In the genomic region with DNA sequence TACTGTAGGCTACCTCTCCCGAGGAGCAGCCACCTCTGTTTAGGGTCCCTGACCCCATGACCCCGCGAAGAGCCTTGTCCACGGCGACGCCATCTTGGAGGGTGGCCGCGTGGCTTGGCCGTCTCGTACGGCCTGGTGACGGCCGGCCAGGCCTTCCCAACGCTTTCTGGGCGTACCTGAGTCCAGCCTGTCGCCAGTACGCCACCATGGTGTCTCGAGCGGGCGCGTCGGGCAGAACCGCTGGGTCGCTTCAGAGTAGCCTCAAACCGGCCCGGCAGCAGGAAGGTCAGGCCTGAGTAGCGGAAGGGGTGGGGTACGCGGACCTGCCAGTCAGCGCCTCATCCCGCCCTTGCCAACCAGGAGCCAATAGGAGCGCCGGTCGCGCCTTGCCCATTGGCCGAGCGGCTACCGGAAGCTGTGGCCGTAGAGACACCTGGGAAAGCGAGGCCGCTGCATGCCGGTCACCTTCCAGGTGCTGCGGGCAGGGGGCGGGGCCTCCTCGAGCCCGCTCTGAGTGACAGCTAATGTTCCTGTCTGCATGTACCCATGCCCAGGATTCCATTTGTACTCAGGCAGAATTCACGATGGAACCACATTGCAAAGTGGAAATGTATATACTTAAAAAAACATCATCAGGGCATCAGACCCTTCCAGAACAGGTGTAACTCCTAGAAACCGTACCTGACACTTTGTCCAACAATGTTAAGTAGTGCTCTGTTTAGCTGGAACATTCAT, we compare ENCODE assay signal across 8 mouse cellular contexts. TPM values are rescaled to one million over a fixed set of nuclear protein-coding genes. Genes with fewer than 3 reads are reported as not detected.
DNase-seq lines count a peak whose midpoint lies in the region; ATAC-seq lines count a peak whose summit lies in the region.

A gene (minus strand): TSS at position 317 of the 735 bp plus-strand sequence.

- peak within 1 kb of the TSS; percentile 98 for H3K27ac ChIP-seq in brown adipose tissue, adult 24 weeks (replicated peaks; ENCODE audit: low read depth, low read length)
- H3K27ac ChIP-seq in heart, embryonic 14.5 days (replicated peaks in 1 of 2; ENCODE audit: control insufficient read depth in 1 of 2, insufficient read depth in 1 of 2, low read depth in 2 of 2, low read length in 2 of 2): peak within 1 kb of the TSS; percentile 76 to 77
- H3K27ac ChIP-seq in liver, embryonic 13.5 days: peak within 1 kb of the TSS; percentile 77
- H3K27ac ChIP-seq in stomach, embryonic 16.5 days (ENCODE audit: low read length): peak within 1 kb of the TSS; percentile 82

- WGBS in heart, embryonic 14.5 days: 2% methylated on average over 48 of the region's 48 CpGs
- 2% methylated on average over 48 of the region's 48 CpGs for WGBS in liver, embryonic 13.5 days (ENCODE audit: insufficient replicate concordance)
- WGBS in stomach, embryonic 16.5 days: 2% methylated on average over 48 of the region's 48 CpGs

- peaks cover 78% of the 10 kb centered on the region for H3K36me3 ChIP-seq in heart, embryonic 14.5 days (ENCODE audit: control insufficient read depth, insufficient read depth, low read length)
- H3K36me3 ChIP-seq in liver, embryonic 13.5 days: peaks cover 71% of the 10 kb centered on the region
- H3K36me3 ChIP-seq in stomach, embryonic 16.5 days (ENCODE audit: control insufficient read depth, insufficient read depth, low read length): peaks cover 11% of the 10 kb centered on the region; the same call in 1 of the 2 replicates

- ATAC-seq in heart, embryonic 14.5 days (ENCODE audit: insufficient number of reproducible peaks, insufficient read depth, low FRiP score, low read depth): peak; percentile 99
- ATAC-seq in liver, embryonic 13.5 days (ENCODE audit: low read depth): peak; percentile 100
- peak; percentile 99 for ATAC-seq in stomach, embryonic 16.5 days (ENCODE audit: insufficient read depth, low FRiP score)

- H3K4me3 ChIP-seq in brown adipose tissue, adult 24 weeks (ENCODE audit: insufficient read depth, low read depth, low read length): peak within 1 kb of the TSS; percentile 88
- H3K4me3 ChIP-seq in heart, embryonic 14.5 days (ENCODE audit: control insufficient read depth in 1 of 2, insufficient read depth in 1 of 2, low read depth in 1 of 2, low read length in 2 of 2): peak within 1 kb of the TSS; percentile 78 to 84
- H3K4me3 ChIP-seq in liver, embryonic 13.5 days (replicated peaks): peak within 1 kb of the TSS; percentile 88
- peak within 1 kb of the TSS; percentile 79 for H3K4me3 ChIP-seq in stomach, embryonic 16.5 days (replicated peaks; ENCODE audit: low read length)

- H3K4me1 ChIP-seq in brown adipose tissue, adult 24 weeks (ENCODE audit: control insufficient read depth, insufficient read depth, insufficient read length, low read length): peaks cover under 1% of the 10 kb centered on the region; the same call in 1 of the 2 replicates
- H3K4me1 ChIP-seq in heart, embryonic 14.5 days (ENCODE audit: control insufficient read depth in 2 of 2, insufficient read depth in 2 of 2, low read length in 2 of 2): peaks cover 2 to 5% of the 10 kb centered on the region in 2 experiments; a peak in 2 of 4 replicates
- peaks cover 28% of the 10 kb centered on the region for H3K4me1 ChIP-seq in liver, embryonic 13.5 days (replicated peaks)
- peaks cover 9% of the 10 kb centered on the region for H3K4me1 ChIP-seq in stomach, embryonic 16.5 days (ENCODE audit: control insufficient read depth, insufficient read depth, low read length)

- peak; percentile 89 for DNase-seq in CD4-positive, CD25-positive, alpha-beta regulatory T cell, adult 2 months (ENCODE audit: low read depth, low spot score)
- peak; percentile 81 for DNase-seq in fibroblast of lung, adult 2 months (ENCODE audit: low read depth)
- DNase-seq in kidney, postnatal 14 days: peak; percentile 98
- DNase-seq in liver, embryonic 13.5 days: peak; percentile 92
- DNase-seq in neural tube, embryonic 10.5 days (ENCODE audit: extremely low spot score, low spot score): peak; percentile 93

- no peaks in the 10 kb centered on the region for H3K9me3 ChIP-seq in heart, embryonic 14.5 days (ENCODE audit: control insufficient read depth, low read length)
- no peaks in the 10 kb centered on the region for H3K9me3 ChIP-seq in liver, embryonic 13.5 days (replicated peaks)
- H3K9me3 ChIP-seq in stomach, embryonic 16.5 days (replicated peaks; ENCODE audit: control insufficient read depth, low read length): no peaks in the 10 kb centered on the region

- peak within 1 kb of the TSS; percentile 97 for H3K4me2 ChIP-seq in heart, embryonic 14.5 days (ENCODE audit: low read length)
- H3K4me2 ChIP-seq in liver, embryonic 13.5 days: peak within 1 kb of the TSS; percentile 94
- H3K4me2 ChIP-seq in stomach, embryonic 16.5 days (ENCODE audit: low read depth, low read length): peak within 1 kb of the TSS; percentile 100

- H3K9ac ChIP-seq in heart, embryonic 14.5 days (ENCODE audit: low read length): peak within 1 kb of the TSS; percentile 85
- peak within 1 kb of the TSS; percentile 89 for H3K9ac ChIP-seq in liver, embryonic 13.5 days
- H3K9ac ChIP-seq in stomach, embryonic 16.5 days (ENCODE audit: low read length): peak within 1 kb of the TSS; percentile 86

- no peaks in the 10 kb centered on the region for H3K27me3 ChIP-seq in heart, embryonic 14.5 days (ENCODE audit: control insufficient read depth, insufficient read depth, low read length)
- H3K27me3 ChIP-seq in liver, embryonic 13.5 days: no peaks in the 10 kb centered on the region
- H3K27me3 ChIP-seq in stomach, embryonic 16.5 days (ENCODE audit: control insufficient read depth, insufficient read depth, low read length): no peaks in the 10 kb centered on the region

RNA-seq across cellular contexts. Expression of the gene that starts here (rescaled TPM):
- polyA plus RNA-seq in brown adipose tissue, adult 24 weeks (2012; ENCODE audit: insufficient read depth, insufficient read length, missing spikeins): 3,468 and 3,874 TPM in 2 replicates
- polyA plus RNA-seq in heart, embryonic 14.5 days (2014; fragmentation: Nextera tagmentation; extraction: Ambion mirVana): 1,324 and 1,420 TPM in 2 replicates
- polyA plus RNA-seq in liver, embryonic 13.5 days (2015; fragmentation: Nextera tagmentation; extraction: Ambion mirVana): 445 and 472 TPM in 2 replicates
- 624 and 803 TPM in 2 replicates for polyA plus RNA-seq in stomach, embryonic 16.5 days (2015; fragmentation: Nextera tagmentation; extraction: Ambion mirVana)

Comparison
In these comparisons a context has a peak if more than half of its experiments do, and no peak if none do; other contexts are left out.
1. Peak in every context shown above with its lines: DNase-seq, ATAC-seq, H3K4me3 ChIP-seq and H3K27ac ChIP-seq.